Mouse (Mus musculus): ENCODE measurements around the gene Dab2ip. TPM values are rescaled to one million over a fixed set of nuclear protein-coding genes. Genes with fewer than 3 reads are reported as not detected.

The Dab2ip gene
- total and polyA plus RNA-seq, 3 experiments, result 4.0 to 9.9 TPM; not detected in 1

- H3K9me3 ChIP-seq (replicated peaks; ENCODE audit: insufficient read depth, low read length), result no peaks in the 10 kb centered on the region
- H3K79me2 ChIP-seq (ENCODE audit: control insufficient read depth, insufficient read depth, low read length, poor library complexity), result no peaks in the 10 kb centered on the region
- peaks cover 0 to 4% of the 10 kb centered on the region in 2 experiments; a peak in 2 of 4 replicates for H3K36me3 ChIP-seq (ENCODE audit: control insufficient read depth in 1 of 2, insufficient read depth in 2 of 2, low read length in 2 of 2)
- no peak overlapping the region for H3K9ac ChIP-seq (ENCODE audit: control insufficient read depth, low read depth, low read length, poor library complexity, severe bottlenecking)
- no peak overlapping the region for H3K27ac ChIP-seq (ENCODE audit: control insufficient read depth, low read depth, low read length)
- TF ChIP-seq HCFC1 (IDR thresholded peaks at IDR 0.05; ENCODE audit: low read depth, low read length) (no peak), GABPA (IDR thresholded peaks at IDR 0.05; ENCODE audit: low read depth, low read length) (no peak), POLR2AphosphoS2 (IDR thresholded peaks at IDR 0.05; ENCODE audit: low read length) (no peak), SMC3 (IDR thresholded peaks at IDR 0.05; ENCODE audit: low read depth, low read length) (no peak), CTCF (IDR thresholded peaks at IDR 0.05 in 2 of 3, conservative IDR thresholded peaks at IDR 0.05 in 1 of 3; ENCODE audit: control insufficient read depth in 1 of 3, insufficient read depth in 1 of 3, low read depth in 2 of 3, low read length in 3 of 3, poor library complexity in 1 of 3, severe bottlenecking in 1 of 3) (no peak), ZC3H11A (IDR thresholded peaks at IDR 0.05; ENCODE audit: low read depth, low read length) (no peak), POLR2AphosphoS5 (IDR thresholded peaks at IDR 0.05; ENCODE audit: borderline replicate concordance, low read depth, low read length) (no peak), SIN3A (IDR thresholded peaks at IDR 0.05; ENCODE audit: low read length) (no peak)
- H3K27me3 ChIP-seq (ENCODE audit: control insufficient read depth in 1 of 2, insufficient read depth in 2 of 2, low read length in 2 of 2), result peaks cover 0 to 1% of the 10 kb centered on the region in 2 experiments; a peak in 2 of 4 replicates
- no peak for DNase-seq (ENCODE audit: low read depth, low spot score)
- peaks cover 2 to 7% of the 10 kb centered on the region in 2 experiments for H3K4me1 ChIP-seq (ENCODE audit: control insufficient read depth in 1 of 2, insufficient read depth in 2 of 2, low read length in 2 of 2)
- no peak overlapping the region for H3K4me3 ChIP-seq (ENCODE audit: control insufficient read depth in 1 of 2, insufficient read depth in 1 of 2, low read depth in 2 of 2, low read length in 2 of 2)
Measured at GRCm38 (mm10) chr2:35736061-35736460, 178.0 kb downstream of the Dab2ip start.

- no peak for DNase-seq (ENCODE audit: low read depth, low spot score)
- H3K4me3 ChIP-seq (ENCODE audit: control insufficient read depth in 1 of 2, insufficient read depth in 1 of 2, low read depth in 2 of 2, low read length in 2 of 2), result no peak overlapping the region
- H3K4me1 ChIP-seq (ENCODE audit: control insufficient read depth in 1 of 2, insufficient read depth in 2 of 2, low read length in 2 of 2), result peaks cover 0 to 2% of the 10 kb centered on the region in 2 experiments; a peak in 1 of 4 replicates
- no peaks in the 10 kb centered on the region for H3K79me2 ChIP-seq (ENCODE audit: control insufficient read depth, insufficient read depth, low read length, poor library complexity)
- H3K9me3 ChIP-seq (replicated peaks; ENCODE audit: insufficient read depth, low read length), result no peaks in the 10 kb centered on the region
- peaks cover 0 to 1% of the 10 kb centered on the region in 2 experiments; a peak in 2 of 4 replicates for H3K27me3 ChIP-seq (ENCODE audit: control insufficient read depth in 1 of 2, insufficient read depth in 2 of 2, low read length in 2 of 2)
- H3K9ac ChIP-seq (ENCODE audit: control insufficient read depth, low read depth, low read length, poor library complexity, severe bottlenecking), result no peak overlapping the region
- no peak for TF ChIP-seq ELF1 (IDR thresholded peaks at IDR 0.05; ENCODE audit: low read depth, low read length)
- TF ChIP-seq ZC3H11A (IDR thresholded peaks at IDR 0.05; ENCODE audit: low read depth, low read length), result no peak
- no peak for TF ChIP-seq MAX (IDR thresholded peaks at IDR 0.05; ENCODE audit: low read length)
- no peak for TF ChIP-seq UBTF (IDR thresholded peaks at IDR 0.05; ENCODE audit: borderline replicate concordance, insufficient read depth, low read depth, low read length)
- TF ChIP-seq HCFC1 (IDR thresholded peaks at IDR 0.05; ENCODE audit: low read depth, low read length), result no peak
- no peak for TF ChIP-seq SIN3A (IDR thresholded peaks at IDR 0.05; ENCODE audit: low read length)
- TF ChIP-seq CTCF (IDR thresholded peaks at IDR 0.05 in 2 of 3, conservative IDR thresholded peaks at IDR 0.05 in 1 of 3; ENCODE audit: control insufficient read depth in 1 of 3, insufficient read depth in 1 of 3, low read depth in 2 of 3, low read length in 3 of 3, poor library complexity in 1 of 3, severe bottlenecking in 1 of 3), result no peak
- TF ChIP-seq JUND (IDR thresholded peaks at IDR 0.05; ENCODE audit: low read depth, low read length), result no peak
- no peak for TF ChIP-seq MXI1 (IDR thresholded peaks at IDR 0.05; ENCODE audit: low read depth, low read length)
- H3K36me3 ChIP-seq (ENCODE audit: control insufficient read depth in 1 of 2, insufficient read depth in 2 of 2, low read length in 2 of 2), result peaks cover 0 to 2% of the 10 kb centered on the region in 2 experiments; a peak in 2 of 4 replicates
- no peak overlapping the region for H3K27ac ChIP-seq (ENCODE audit: control insufficient read depth, low read depth, low read length)
Measured at GRCm38 (mm10) chr2:35737467-35738027, 179.5 kb downstream of the Dab2ip start.
